Mouse (Mus musculus) left cerebral cortex, postnatal 36 days (tissue): Measurements from ENCODE around the gene LTO1. TPM values are rescaled to one million over a fixed set of nuclear protein-coding genes. Genes with fewer than 3 reads are reported as not detected.
"Not testable (repeated sequence)": the region's sequence is repeated elsewhere in the genome, so short reads cannot be mapped to it uniquely, and the experiment has no call there.

ENCODE experiments used
- DNase-seq, 2 experiments: peaks; one replicate each; pipeline ENCODE4 v3.0.0; 2021 to 2022; ENCODE audit warnings: low spot score in 2 of 2, mixed read lengths in 1 of 2
- intact Hi-C: fragments of 180-260 bp; cut with DNase I; formaldehyde crosslinking; loops from one replicate; pipeline ENCODE4 v1.15.1; 2025
- total RNA-seq, 2 experiments: library from RNA; stranded (reverse); gene quantifications; 2 replicates each; pipeline ENCODE4 v1.2.3; 2021

Gene LTO1
- total RNA-seq = 10 to 100 TPM; 23.7 to 32.4 TPM

GRCm38 (mm10) chr7:144914948-144915750 lies at the start of gene LTO1:
LTO1 (plus strand) TSS chr7:144915100.
- peak; percentile 91 for DNase-seq
- intact Hi-C loops = no loop called here

GRCm38 (mm10) chr7:144867161-144867560 lies 47.7 kb upstream of the LTO1 start:
- intact Hi-C loops = no loop called here
- DNase-seq = no peak

GRCm38 (mm10) chr7:144867602-144868001 lies 47.3 kb upstream of the LTO1 start:
- DNase-seq = no peak
- intact Hi-C loops = no loop called here

- no peak for DNase-seq
- intact Hi-C loops = no loop called here
Measured at GRCm38 (mm10) chr7:144872420-144872819, 42.5 kb upstream of the LTO1 start.

GRCm38 (mm10) chr7:144873160-144873559 lies 41.7 kb upstream of the LTO1 start:
- DNase-seq = no peak
- intact Hi-C loops = no loop called here

- DNase-seq = no peak
- intact Hi-C loops = no loop called here
Measured at GRCm38 (mm10) chr7:144874226-144874625, 40.7 kb upstream of the LTO1 start.

GRCm38 (mm10) chr7:144878401-144878800 lies 36.5 kb upstream of the LTO1 start:
- intact Hi-C loops = no loop called here
- no peak for DNase-seq

- no peak for DNase-seq
- intact Hi-C loops = no loop called here
Measured at GRCm38 (mm10) chr7:144883106-144883505, 31.8 kb upstream of the LTO1 start.

GRCm38 (mm10) chr7:144887672-144888071 lies 27.2 kb upstream of the LTO1 start:
- intact Hi-C loops = no loop called here
- no peak for DNase-seq

- intact Hi-C loops = no loop called here
- DNase-seq = no peak
Measured at GRCm38 (mm10) chr7:144888564-144889299, 26.2 kb upstream of the LTO1 start.

- intact Hi-C loops = loop anchor here (5.0 kb wide), 1 partner anchor 43 kb away; the partner anchor contains the start of gene Fgf4
- not testable (repeated sequence) for DNase-seq
Measured at GRCm38 (mm10) chr7:144890661-144891060, 24.2 kb upstream of the LTO1 start.

- intact Hi-C loops = loop anchor here (5.0 kb wide), 1 partner anchor 45 kb away; the partner anchor contains the start of gene Fgf4
- no peak for DNase-seq
Measured at GRCm38 (mm10) chr7:144891863-144892262, 23.0 kb upstream of the LTO1 start.

GRCm38 (mm10) chr7:144892322-144892721 lies 22.6 kb upstream of the LTO1 start:
- no peak for DNase-seq
- intact Hi-C loops = loop anchor here (5.0 kb wide), 1 partner anchor 45 kb away; the partner anchor contains the start of gene Fgf4

GRCm38 (mm10) chr7:144894191-144894590 lies 20.7 kb upstream of the LTO1 start:
- no peak for DNase-seq
- intact Hi-C loops = loop anchor here (2.0 to 5.0 kb wide), 2 partner anchors 47 to 95 kb away; partner anchors contain the start of gene Fgf4

GRCm38 (mm10) chr7:144894706-144895105 lies 20.2 kb upstream of the LTO1 start:
- intact Hi-C loops = loop anchor here (2.0 to 5.0 kb wide), 3 partner anchors 47 to 307 kb away; partner anchors contain the start of gene Fgf4

GRCm38 (mm10) chr7:144895305-144896111 lies 19.4 kb upstream of the LTO1 start:
- intact Hi-C loops = loop anchor here (2.0 to 5.0 kb wide), 2 partner anchors 97 to 308 kb away; no protein-coding TSS in a partner anchor
- peak; percentile 45 to 63 for DNase-seq

More at GRCm38 (mm10) chr7:144894706-144895105, 20.2 kb upstream of the LTO1 start:
- DNase-seq = no peak

GRCm38 (mm10) chr7:144896294-144897218 lies 18.3 kb upstream of the LTO1 start, which contains the start of gene Fgf15:
Fgf15 (plus strand) TSS chr7:144896531.
- no peak for DNase-seq
- intact Hi-C loops = loop anchor here (5.0 kb wide), 1 partner anchor 309 kb away; no protein-coding TSS in a partner anchor

- DNase-seq = no peak
- intact Hi-C loops = loop anchor here (5.0 kb wide), 1 partner anchor 311 kb away; no protein-coding TSS in a partner anchor
Measured at GRCm38 (mm10) chr7:144898506-144898905, 16.4 kb upstream of the LTO1 start.
